Comparison of ENCODE assay signal across 8 mouse cellular contexts in genomic region chr3:73065823-73066755, GRCm38 (mm10). TPM values are rescaled to one million over a fixed set of nuclear protein-coding genes. Genes with fewer than 3 reads are reported as not detected.
DNase-seq lines count a peak whose midpoint lies in the region; TF ChIP-seq lines count a peak whose summit lies in the region.

No protein-coding gene starts in this region.

- no peak for TF ChIP-seq POLR2A in heart, adult 2 months (IDR thresholded peaks at IDR 0.05; ENCODE audit: insufficient read depth, low read depth, low read length)
- no peak for TF ChIP-seq POLR2A in thymus, adult 2 months (IDR thresholded peaks at IDR 0.05; ENCODE audit: control insufficient read depth, extremely low read depth, insufficient read depth, low read length, poor library complexity)

- H3K9ac ChIP-seq in heart, adult 2 months (ENCODE audit: low read depth, low read length): no peak overlapping the region

- no peaks in the 10 kb centered on the region for H3K79me2 ChIP-seq in heart, adult 2 months (replicated peaks; ENCODE audit: control insufficient read depth, insufficient read depth, low read length)

- no peaks in the 10 kb centered on the region for H3K4me1 ChIP-seq in heart, adult 2 months (ENCODE audit: control insufficient read depth, insufficient read depth, low read length)
- H3K4me1 ChIP-seq in thymus, adult 2 months (replicated peaks; ENCODE audit: control insufficient read depth, insufficient read depth, low read length): no peaks in the 10 kb centered on the region

- H3K27ac ChIP-seq in heart, adult 2 months: no peak overlapping the region
- no peak overlapping the region for H3K27ac ChIP-seq in thymus, adult 2 months (ENCODE audit: control insufficient read depth, insufficient read depth, low read length)

- H3K36me3 ChIP-seq in heart, adult 2 months (ENCODE audit: control insufficient read depth, insufficient read depth, low read length): no peaks in the 10 kb centered on the region
- no peaks in the 10 kb centered on the region for H3K36me3 ChIP-seq in thymus, adult 2 months (ENCODE audit: control insufficient read depth, insufficient read depth, low read length)

- no peak overlapping the region for H3K4me3 ChIP-seq in heart, adult 2 months
- no peak overlapping the region for H3K4me3 ChIP-seq in thymus, adult 2 months (ENCODE audit: control insufficient read depth, insufficient read depth, low read length)

- TF ChIP-seq EP300 in heart, adult 2 months (IDR thresholded peaks at IDR 0.05; ENCODE audit: insufficient read depth, low read depth, low read length): no peak

- DNase-seq in heart, adult 11 months: peak; percentile 73
- no peak for DNase-seq in heart, postnatal 25 days (ENCODE audit: low spot score)
- peak; percentile 71 to 83 for DNase-seq in cerebellum, postnatal 4 days (ENCODE audit: low spot score in 2 of 2)
- DNase-seq in heart, adult 2 months: peak in 1 of 2 experiments; percentile 50
- DNase-seq in kidney, adult 8-10 months: peak; percentile 12 to 62
- DNase-seq in liver: peak; percentile 38
- peak; percentile 79 for DNase-seq in neural tube, embryonic 10.5 days (ENCODE audit: extremely low spot score, low spot score)
- DNase-seq in thymus, adult 2 months: no peak

- H3K27me3 ChIP-seq in heart, adult 2 months (ENCODE audit: control insufficient read depth, insufficient read depth, low read length): no peaks in the 10 kb centered on the region
- no peaks in the 10 kb centered on the region for H3K27me3 ChIP-seq in thymus, adult 2 months (ENCODE audit: control insufficient read depth, insufficient read depth, low read length)

- intact Hi-C loops in heart, postnatal 25 days (cut with DNase I): loop anchor here (5.0 kb wide), 1 partner anchor 336 kb away; no protein-coding TSS in a partner anchor
- intact Hi-C loops in heart, adult 2 months (cut with DNase I): loop anchor here (5.0 kb wide), 1 partner anchor 336 kb away; no protein-coding TSS in a partner anchor

- peak; percentile 78 for TF ChIP-seq CTCF in heart, adult 2 months (IDR thresholded peaks at IDR 0.05)
- no peak for TF ChIP-seq CTCF in thymus, adult 2 months (IDR thresholded peaks at IDR 0.05; ENCODE audit: borderline replicate concordance, control insufficient read depth, extremely low read depth, insufficient read depth, low read length, poor library complexity)

- WGBS in heart, adult 2 months: 12% methylated on average over 20 of the region's 20 CpGs
- WGBS in thymus, adult 2 months: 18% methylated on average over 20 of the region's 20 CpGs

RNA-seq across cellular contexts. Expression of gene Slitrk3, which starts 8.5 kb away (rescaled TPM):
- total RNA-seq in heart, postnatal 25 days (2021): not detected
- total RNA-seq in heart, adult 2 months (2021): not detected
- polyA plus RNA-seq in heart, adult 2 months (2012; rRNA removed): not detected in 2 replicates
- polyA plus RNA-seq in thymus, adult 2 months (2012; rRNA removed): not detected in 2 replicates

Comparison
In these comparisons a context has a peak if more than half of its experiments do, and no peak if none do; other contexts are left out.
1. DNase-seq: peak in heart, adult 11 months (single experiment), cerebellum, postnatal 4 days (2 of 2), kidney, adult 8-10 months (2 of 2), liver (single experiment) and neural tube, embryonic 10.5 days (single experiment); none in heart, postnatal 25 days (single experiment) and thymus, adult 2 months (single experiment).